Mouse (Mus musculus): ENCODE results near the gene Pter. TPM values are rescaled to one million over a fixed set of nuclear protein-coding genes. Genes with fewer than 3 reads are reported as not detected.

Pter gene
- polyA plus RNA-seq, 1 experiment from 2014 or later: 29.7 TPM

- Histone ChIP-seq H3K36me3 (ENCODE audit: control insufficient read depth, insufficient read depth, low read length) (no peaks in the 10 kb centered on the region), H3K4me3 (replicated peaks; ENCODE audit: low read length) (no peak overlapping the region), H3K4me1 (ENCODE audit: control insufficient read depth, insufficient read depth, low read length) (no peaks in the 10 kb centered on the region), H3K4me2 (ENCODE audit: low read depth, low read length) (no peak overlapping the region), H3K9ac (ENCODE audit: low read length) (no peak overlapping the region), H3K27me3 (ENCODE audit: control insufficient read depth, insufficient read depth, low read length) (no peaks in the 10 kb centered on the region), H3K9me3 (replicated peaks; ENCODE audit: control insufficient read depth, low read length) (no peaks in the 10 kb centered on the region), H3K27ac (ENCODE audit: low read length) (no peak overlapping the region)
- WGBS: 50% methylated on average over 5 of the region's 5 CpGs
- no peak for ATAC-seq (ENCODE audit: insufficient read depth, low FRiP score)
Observed at GRCm38 (mm10) chr2:13018382-13018781, 94.5 kb downstream of the Pter start.

GRCm38 (mm10) chr2:13018861-13019260 lies 95.0 kb downstream of the Pter start:
- Histone ChIP-seq H3K9ac (ENCODE audit: low read length) (no peak overlapping the region), H3K4me1 (ENCODE audit: control insufficient read depth, insufficient read depth, low read length) (no peaks in the 10 kb centered on the region), H3K36me3 (ENCODE audit: control insufficient read depth, insufficient read depth, low read length) (no peaks in the 10 kb centered on the region), H3K9me3 (replicated peaks; ENCODE audit: control insufficient read depth, low read length) (no peaks in the 10 kb centered on the region), H3K4me2 (ENCODE audit: low read depth, low read length) (no peak overlapping the region), H3K27ac (ENCODE audit: low read length) (no peak overlapping the region), H3K4me3 (replicated peaks; ENCODE audit: low read length) (no peak overlapping the region), H3K27me3 (ENCODE audit: control insufficient read depth, insufficient read depth, low read length) (no peaks in the 10 kb centered on the region)
- 70% methylated on average over 1 of the region's 1 CpGs for WGBS
- ATAC-seq (ENCODE audit: insufficient read depth, low FRiP score): no peak

- Histone ChIP-seq H3K36me3 (ENCODE audit: control insufficient read depth, insufficient read depth, low read length) (no peaks in the 10 kb centered on the region), H3K27ac (ENCODE audit: low read length) (no peak overlapping the region), H3K4me2 (ENCODE audit: low read depth, low read length) (no peak overlapping the region), H3K4me3 (replicated peaks; ENCODE audit: low read length) (no peak overlapping the region), H3K9ac (ENCODE audit: low read length) (no peak overlapping the region), H3K9me3 (replicated peaks; ENCODE audit: control insufficient read depth, low read length) (no peaks in the 10 kb centered on the region), H3K27me3 (ENCODE audit: control insufficient read depth, insufficient read depth, low read length) (no peaks in the 10 kb centered on the region), H3K4me1 (ENCODE audit: control insufficient read depth, insufficient read depth, low read length) (no peaks in the 10 kb centered on the region)
- 45% methylated on average over 3 of the region's 3 CpGs for WGBS
- no peak for ATAC-seq (ENCODE audit: insufficient read depth, low FRiP score)
Observed at GRCm38 (mm10) chr2:13038772-13039171, 114.9 kb downstream of the Pter start.

GRCm38 (mm10) chr2:13039785-13040184 lies 115.9 kb downstream of the Pter start:
- no peak overlapping the region for H3K4me3 ChIP-seq (replicated peaks; ENCODE audit: low read length)
- WGBS: 86% methylated on average over 4 of the region's 4 CpGs
- no peaks in the 10 kb centered on the region for H3K36me3 ChIP-seq (ENCODE audit: control insufficient read depth, insufficient read depth, low read length)
- no peaks in the 10 kb centered on the region for H3K4me1 ChIP-seq (ENCODE audit: control insufficient read depth, insufficient read depth, low read length)
- H3K9ac ChIP-seq (ENCODE audit: low read length): no peak overlapping the region
- no peak overlapping the region for H3K4me2 ChIP-seq (ENCODE audit: low read depth, low read length)
- no peak overlapping the region for H3K27ac ChIP-seq (ENCODE audit: low read length)
- no peaks in the 10 kb centered on the region for H3K9me3 ChIP-seq (replicated peaks; ENCODE audit: control insufficient read depth, low read length)
- H3K27me3 ChIP-seq (ENCODE audit: control insufficient read depth, insufficient read depth, low read length): no peaks in the 10 kb centered on the region
- no peak for ATAC-seq (ENCODE audit: insufficient read depth, low FRiP score)

- WGBS: 69% methylated on average over 4 of the region's 4 CpGs
- Histone ChIP-seq H3K4me2 (ENCODE audit: low read depth, low read length) (no peak overlapping the region), H3K9ac (ENCODE audit: low read length) (no peak overlapping the region), H3K36me3 (ENCODE audit: control insufficient read depth, insufficient read depth, low read length) (no peaks in the 10 kb centered on the region), H3K27me3 (ENCODE audit: control insufficient read depth, insufficient read depth, low read length) (no peaks in the 10 kb centered on the region), H3K4me1 (ENCODE audit: control insufficient read depth, insufficient read depth, low read length) (no peaks in the 10 kb centered on the region), H3K27ac (ENCODE audit: low read length) (no peak overlapping the region), H3K9me3 (replicated peaks; ENCODE audit: control insufficient read depth, low read length) (no peaks in the 10 kb centered on the region), H3K4me3 (replicated peaks; ENCODE audit: low read length) (no peak overlapping the region)
- ATAC-seq (ENCODE audit: insufficient read depth, low FRiP score): no peak
Observed at GRCm38 (mm10) chr2:13044555-13044954, 120.7 kb downstream of the Pter start.

- no peak overlapping the region for H3K27ac ChIP-seq (ENCODE audit: low read length)
- 77% methylated on average over 6 of the region's 6 CpGs for WGBS
- no peaks in the 10 kb centered on the region for H3K36me3 ChIP-seq (ENCODE audit: control insufficient read depth, insufficient read depth, low read length)
- ATAC-seq (ENCODE audit: insufficient read depth, low FRiP score): no peak
- H3K9me3 ChIP-seq (replicated peaks; ENCODE audit: control insufficient read depth, low read length): no peaks in the 10 kb centered on the region
- H3K9ac ChIP-seq (ENCODE audit: low read length): no peak overlapping the region
- no peaks in the 10 kb centered on the region for H3K4me1 ChIP-seq (ENCODE audit: control insufficient read depth, insufficient read depth, low read length)
- no peaks in the 10 kb centered on the region for H3K27me3 ChIP-seq (ENCODE audit: control insufficient read depth, insufficient read depth, low read length)
- no peak overlapping the region for H3K4me3 ChIP-seq (replicated peaks; ENCODE audit: low read length)
- H3K4me2 ChIP-seq (ENCODE audit: low read depth, low read length): no peak overlapping the region
Observed at GRCm38 (mm10) chr2:13048649-13049048, 124.8 kb downstream of the Pter start.

Other genes starting within 250 kb of the Pter start
- gene C1ql3, start 87.8 kb downstream of the Pter start, polyA plus RNA-seq (2015; fragmentation: Nextera tagmentation; extraction: Ambion mirVana): 0.34 and 0.39 TPM in 2 replicates

Measured in stomach, embryonic 16.5 days (tissue).